Mouse (Mus musculus): ENCODE measurements around the gene Actn4. TPM values are rescaled to one million over a fixed set of nuclear protein-coding genes. Genes with fewer than 3 reads are reported as not detected.

Gene Actn4
- total and polyA plus RNA-seq, 2 experiments from 2014 or later = 120 to 171 TPM

GRCm38 (mm10) chr7:28881199-28881598 is 80.9 kb downstream of the Actn4 start, which contains the start of gene Capn12:
Capn12 (plus strand) TSS chr7:28881422.
- Histone ChIP-seq H3K27ac (ENCODE audit: low read depth) (no peak within 1 kb of the TSS), H3K9me3 (replicated peaks; ENCODE audit: control insufficient read depth, low read length) (no peaks in the 10 kb centered on the region), H3K36me3 (replicated peaks; ENCODE audit: control insufficient read depth, insufficient read depth, low read length) (no peaks in the 10 kb centered on the region), H3K4me2 (ENCODE audit: low read depth, low read length) (no peak within 1 kb of the TSS; the same call in 1 of the 2 replicates), H3K9ac (replicated peaks; ENCODE audit: low read depth, low read length) (no peak within 1 kb of the TSS), H3K4me3 (ENCODE audit: low read depth, low read length) (no peak within 1 kb of the TSS), H3K4me1 (ENCODE audit: control insufficient read depth, insufficient read depth) (no peaks in the 10 kb centered on the region), H3K27me3 (ENCODE audit: control insufficient read depth, insufficient read depth, low read length) (no peaks in the 10 kb centered on the region)
- TF ChIP-seq EP300 (IDR thresholded peaks at IDR 0.05; ENCODE audit: low read depth) (no peak), CTCF (IDR thresholded peaks at IDR 0.05; ENCODE audit: low read depth) (no peak)
- no peak for ATAC-seq (ENCODE audit: insufficient read depth, low read depth)
- 50% methylated on average over 13 of the region's 13 CpGs for WGBS
- no peak for DNase-seq (ENCODE audit: low spot score)

DNA sequence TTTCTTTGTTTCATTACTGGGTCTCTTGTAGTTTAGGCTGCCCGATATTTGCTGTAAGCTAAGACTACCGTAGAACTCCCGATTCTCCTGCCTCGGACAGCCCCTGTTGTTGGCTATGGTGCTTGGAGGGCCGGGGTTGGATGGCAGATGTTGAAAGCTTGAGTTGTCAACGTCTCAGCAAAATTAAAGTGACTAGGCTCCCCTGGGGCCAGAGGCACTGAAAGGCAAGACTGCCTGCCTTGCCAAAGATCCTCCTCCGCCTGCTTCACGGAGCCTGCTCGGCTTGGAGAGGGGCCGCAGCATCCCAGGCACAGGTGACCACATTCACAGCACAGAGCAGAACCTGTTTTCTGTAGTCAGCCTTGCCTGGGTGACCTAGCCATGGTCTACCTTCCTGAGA is 81.6 kb downstream of the Actn4 start:
- no peak overlapping the region for H3K27ac ChIP-seq (ENCODE audit: low read depth)
- no peaks in the 10 kb centered on the region for H3K36me3 ChIP-seq (replicated peaks; ENCODE audit: control insufficient read depth, insufficient read depth, low read length)
- no peak overlapping the region for H3K9ac ChIP-seq (replicated peaks; ENCODE audit: low read depth, low read length)
- no peak overlapping the region for H3K4me2 ChIP-seq (ENCODE audit: low read depth, low read length)
- no peak for ATAC-seq (ENCODE audit: insufficient read depth, low read depth)
- no peak overlapping the region for H3K4me3 ChIP-seq (ENCODE audit: low read depth, low read length)
- no peaks in the 10 kb centered on the region for H3K4me1 ChIP-seq (ENCODE audit: control insufficient read depth, insufficient read depth)
- H3K27me3 ChIP-seq (ENCODE audit: control insufficient read depth, insufficient read depth, low read length) = no peaks in the 10 kb centered on the region
- TF ChIP-seq EP300 (IDR thresholded peaks at IDR 0.05; ENCODE audit: low read depth) (no peak), CTCF (IDR thresholded peaks at IDR 0.05; ENCODE audit: low read depth) (no peak)
- WGBS = 69% methylated on average over 10 of the region's 10 CpGs
- H3K9me3 ChIP-seq (replicated peaks; ENCODE audit: control insufficient read depth, low read length) = no peaks in the 10 kb centered on the region
- DNase-seq (ENCODE audit: low spot score) = no peak

- WGBS = 68% methylated on average over 7 of the region's 7 CpGs
- no peaks in the 10 kb centered on the region for H3K9me3 ChIP-seq (replicated peaks; ENCODE audit: control insufficient read depth, low read length)
- H3K27ac ChIP-seq (ENCODE audit: low read depth) = no peak overlapping the region
- DNase-seq (ENCODE audit: low spot score) = no peak
- no peak for ATAC-seq (ENCODE audit: insufficient read depth, low read depth)
- H3K36me3 ChIP-seq (replicated peaks; ENCODE audit: control insufficient read depth, insufficient read depth, low read length) = no peaks in the 10 kb centered on the region
- no peaks in the 10 kb centered on the region for H3K27me3 ChIP-seq (ENCODE audit: control insufficient read depth, insufficient read depth, low read length)
- no peak overlapping the region for H3K4me2 ChIP-seq (ENCODE audit: low read depth, low read length)
- no peak overlapping the region for H3K4me3 ChIP-seq (ENCODE audit: low read depth, low read length)
- no peaks in the 10 kb centered on the region for H3K4me1 ChIP-seq (ENCODE audit: control insufficient read depth, insufficient read depth)
- TF ChIP-seq CTCF (IDR thresholded peaks at IDR 0.05; ENCODE audit: low read depth) (no peak), EP300 (IDR thresholded peaks at IDR 0.05; ENCODE audit: low read depth) (no peak)
- no peak overlapping the region for H3K9ac ChIP-seq (replicated peaks; ENCODE audit: low read depth, low read length)
Measured at GRCm38 (mm10) chr7:28879606-28880005, 82.5 kb downstream of the Actn4 start.

DNA sequence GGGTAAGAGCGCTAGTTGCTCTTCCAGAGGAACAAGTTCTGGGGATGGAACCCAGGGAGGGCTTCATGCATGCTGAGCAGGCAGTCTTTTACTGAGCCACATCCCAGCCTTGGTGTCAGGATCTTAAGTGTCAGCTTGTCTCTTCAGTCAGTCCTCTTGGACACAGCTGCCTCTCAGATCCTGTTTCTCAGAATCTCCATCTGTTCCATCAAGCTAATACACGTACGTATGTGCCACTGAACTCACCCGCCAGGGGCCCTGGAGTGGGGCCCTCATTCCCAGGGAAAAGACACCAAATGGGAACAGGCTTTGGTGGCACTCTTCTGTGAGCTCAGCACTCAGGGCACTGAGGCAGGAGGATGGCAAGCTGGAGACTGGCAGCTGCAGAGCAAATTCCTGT is 84.3 kb downstream of the Actn4 start:
- Histone ChIP-seq H3K9ac (replicated peaks; ENCODE audit: low read depth, low read length) (no peak overlapping the region), H3K9me3 (replicated peaks; ENCODE audit: control insufficient read depth, low read length) (no peaks in the 10 kb centered on the region), H3K27ac (ENCODE audit: low read depth) (no peak overlapping the region), H3K36me3 (replicated peaks; ENCODE audit: control insufficient read depth, insufficient read depth, low read length) (no peaks in the 10 kb centered on the region), H3K4me2 (ENCODE audit: low read depth, low read length) (no peak overlapping the region), H3K27me3 (ENCODE audit: control insufficient read depth, insufficient read depth, low read length) (no peaks in the 10 kb centered on the region), H3K4me3 (ENCODE audit: low read depth, low read length) (no peak overlapping the region), H3K4me1 (ENCODE audit: control insufficient read depth, insufficient read depth) (no peaks in the 10 kb centered on the region)
- ATAC-seq (ENCODE audit: insufficient read depth, low read depth) (no peak), DNase-seq (ENCODE audit: low spot score) (no peak)
- WGBS = 79% methylated on average over 4 of the region's 4 CpGs
- TF ChIP-seq CTCF (IDR thresholded peaks at IDR 0.05; ENCODE audit: low read depth) (no peak), EP300 (IDR thresholded peaks at IDR 0.05; ENCODE audit: low read depth) (no peak)

DNA sequence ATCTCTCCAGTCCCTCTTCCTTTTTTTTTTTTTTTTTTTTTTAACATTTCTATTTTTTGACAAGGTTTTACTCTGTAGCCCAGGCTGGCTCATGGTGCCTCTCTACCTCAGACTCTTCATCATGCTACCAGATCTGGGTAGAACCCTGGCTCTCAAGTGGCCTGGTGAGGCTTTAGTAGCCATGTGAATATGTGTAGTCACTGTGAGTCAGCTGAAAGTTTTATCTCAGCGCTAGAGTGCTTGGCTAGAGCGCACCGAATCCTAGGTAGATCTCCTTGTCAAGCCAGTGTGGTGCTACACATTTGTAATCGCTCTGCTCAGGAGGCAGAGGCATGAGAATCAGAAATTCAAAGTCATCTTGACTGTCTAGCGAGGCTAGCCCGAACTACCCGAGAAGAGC is 85.0 kb downstream of the Actn4 start:
- H3K4me2 ChIP-seq (ENCODE audit: low read depth, low read length) = no peak overlapping the region

DNA sequence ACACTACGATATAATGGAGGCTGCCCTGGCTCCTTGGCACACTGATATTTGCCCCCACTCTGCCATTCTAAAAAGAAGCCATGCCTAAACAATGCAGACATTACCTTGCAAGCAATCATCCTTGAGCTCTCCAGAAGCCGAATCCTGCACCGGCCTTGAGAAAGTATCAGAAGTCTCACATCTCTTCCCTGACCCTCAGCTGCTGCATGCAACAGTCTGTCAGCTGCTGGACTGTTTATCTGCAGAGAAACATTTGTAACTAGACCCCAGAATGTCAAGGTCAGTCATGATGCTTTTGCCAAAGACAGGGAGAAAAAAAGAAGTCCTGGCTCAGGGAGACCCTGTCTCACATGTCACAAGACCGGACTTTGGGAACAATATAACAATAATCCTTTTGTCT is 86.0 kb downstream of the Actn4 start:
- no peak overlapping the region for H3K4me3 ChIP-seq (ENCODE audit: low read depth, low read length)
- ATAC-seq (ENCODE audit: insufficient read depth, low read depth) = no peak
- no peak for DNase-seq (ENCODE audit: low spot score)
- no peak overlapping the region for H3K9ac ChIP-seq (replicated peaks; ENCODE audit: low read depth, low read length)
- H3K4me2 ChIP-seq (ENCODE audit: low read depth, low read length) = no peak overlapping the region
- H3K36me3 ChIP-seq (replicated peaks; ENCODE audit: control insufficient read depth, insufficient read depth, low read length) = no peaks in the 10 kb centered on the region
- H3K9me3 ChIP-seq (replicated peaks; ENCODE audit: control insufficient read depth, low read length) = no peaks in the 10 kb centered on the region
- 63% methylated on average over 4 of the region's 4 CpGs for WGBS
- H3K4me1 ChIP-seq (ENCODE audit: control insufficient read depth, insufficient read depth) = no peaks in the 10 kb centered on the region
- no peak for TF ChIP-seq CTCF (IDR thresholded peaks at IDR 0.05; ENCODE audit: low read depth)
- no peak for TF ChIP-seq EP300 (IDR thresholded peaks at IDR 0.05; ENCODE audit: low read depth)
- H3K27ac ChIP-seq (ENCODE audit: low read depth) = no peak overlapping the region
- no peaks in the 10 kb centered on the region for H3K27me3 ChIP-seq (ENCODE audit: control insufficient read depth, insufficient read depth, low read length)

More for the DNA sequence above, 85.0 kb downstream of the Actn4 start:
- Histone ChIP-seq H3K4me1 (ENCODE audit: control insufficient read depth, insufficient read depth) (no peaks in the 10 kb centered on the region), H3K9me3 (replicated peaks; ENCODE audit: control insufficient read depth, low read length) (no peaks in the 10 kb centered on the region), H3K27me3 (ENCODE audit: control insufficient read depth, insufficient read depth, low read length) (no peaks in the 10 kb centered on the region), H3K4me3 (ENCODE audit: low read depth, low read length) (no peak overlapping the region), H3K27ac (ENCODE audit: low read depth) (no peak overlapping the region), H3K36me3 (replicated peaks; ENCODE audit: control insufficient read depth, insufficient read depth, low read length) (no peaks in the 10 kb centered on the region), H3K9ac (replicated peaks; ENCODE audit: low read depth, low read length) (no peak overlapping the region)
- 72% methylated on average over 7 of the region's 7 CpGs for WGBS
- TF ChIP-seq EP300 (IDR thresholded peaks at IDR 0.05; ENCODE audit: low read depth) (no peak), CTCF (IDR thresholded peaks at IDR 0.05; ENCODE audit: low read depth) (no peak)
- DNase-seq (ENCODE audit: low spot score) = no peak
- ATAC-seq (ENCODE audit: insufficient read depth, low read depth) = no peak

All from heart, postnatal 0 days (tissue).